Mouse (Mus musculus) erythroblast, embryonic 14.5 days (primary cell): Measurements from ENCODE around the gene Hapln2.

Experiments
- GATA1 ChIP-seq: IDR thresholded peaks from 2 replicates; pipeline ENCODE4 v1.6.1; 2012; ENCODE audit warnings: low read length, inconsistent platforms, mixed read lengths
- TAL1 ChIP-seq: IDR thresholded peaks from 3 replicates; pipeline ENCODE4 v1.6.1; 2012; ENCODE audit warnings: low read length, inconsistent platforms, mixed read lengths

- TF ChIP-seq TAL1 (no peak), GATA1 (no peak)
These were observed 45.2 kb downstream of the Hapln2 start for GRCm38 (mm10) chr3:87981894-87982835.
